Mouse (Mus musculus): ENCODE measurements around the gene Siglecg.
"Not testable (repeated sequence)": the region's sequence is repeated elsewhere in the genome, so short reads cannot be mapped to it uniquely, and the experiment has no call there.

Siglecg gene

GRCm38 (mm10) chr7:43408131-43408553, at the start of gene Siglecg:
TSS of gene Siglecg (plus strand) at chr7:43408204.
- DNase-seq = no peak

- DNase-seq = no peak
Observed at GRCm38 (mm10) chr7:43358556-43358955, 49.4 kb upstream of the Siglecg start.

GRCm38 (mm10) chr7:43361442-43361841, 46.6 kb upstream of the Siglecg start:
- DNase-seq = no peak

GRCm38 (mm10) chr7:43362021-43362420, 46.0 kb upstream of the Siglecg start:
- DNase-seq = no peak

GRCm38 (mm10) chr7:43378226-43378625, 29.8 kb upstream of the Siglecg start:
- peak; percentile 5 for DNase-seq

GRCm38 (mm10) chr7:43392349-43393121, 15.5 kb upstream of the Siglecg start:
- no peak for DNase-seq

- no peak for DNase-seq
Observed at GRCm38 (mm10) chr7:43399501-43399900, 8.5 kb upstream of the Siglecg start.

- no peak for DNase-seq
Observed at GRCm38 (mm10) chr7:43402718-43403117, 5.3 kb upstream of the Siglecg start.

- no peak for DNase-seq
Observed at GRCm38 (mm10) chr7:43407573-43407972, 431 bp upstream of the Siglecg start.

- DNase-seq = no peak
Observed at GRCm38 (mm10) chr7:43409084-43409483, 1.1 kb downstream of the Siglecg start.

- DNase-seq = not testable (repeated sequence)
Observed at GRCm38 (mm10) chr7:43411724-43412123, 3.7 kb downstream of the Siglecg start.

- DNase-seq = no peak
Observed at GRCm38 (mm10) chr7:43417298-43417697, 9.3 kb downstream of the Siglecg start.

- peak; percentile 78 for DNase-seq
Observed at GRCm38 (mm10) chr7:43422995-43423617, 15.1 kb downstream of the Siglecg start.

- DNase-seq = no peak
Observed at GRCm38 (mm10) chr7:43423991-43424625, 16.1 kb downstream of the Siglecg start.

GRCm38 (mm10) chr7:43427406-43427805, 19.4 kb downstream of the Siglecg start, which contains the start of gene Lim2:
TSS of gene Lim2 (plus strand) at chr7:43427670.
- DNase-seq = no peak

- no peak for DNase-seq
Observed at GRCm38 (mm10) chr7:43429500-43429899, 21.5 kb downstream of the Siglecg start.

GRCm38 (mm10) chr7:43432891-43433290, 24.9 kb downstream of the Siglecg start:
- no peak for DNase-seq

- DNase-seq = no peak
Observed at GRCm38 (mm10) chr7:43434676-43435075, 26.7 kb downstream of the Siglecg start.

GRCm38 (mm10) chr7:43436341-43437255, 28.6 kb downstream of the Siglecg start, which contains the start of gene Nkg7:
TSS of gene Nkg7 (plus strand) at chr7:43437073.
- no peak for DNase-seq

- no peak for DNase-seq
Observed at GRCm38 (mm10) chr7:43438611-43439010, 30.6 kb downstream of the Siglecg start.

GRCm38 (mm10) chr7:43440482-43440881, 32.5 kb downstream of the Siglecg start, which contains the start of gene Cldnd2:
TSS of gene Cldnd2 (plus strand) at chr7:43440782.
- no peak for DNase-seq

- DNase-seq = no peak
Observed at GRCm38 (mm10) chr7:43441071-43441470, 33.1 kb downstream of the Siglecg start.

Measured in cerebellum, adult 8-10 months (tissue).